Mouse (Mus musculus) neural tube, embryonic 11.5 days (tissue): ENCODE results near the gene Dlg1. TPM values are rescaled to one million over a fixed set of nuclear protein-coding genes. Genes with fewer than 3 reads are reported as not detected.

ENCODE experiments used
- ATAC-seq: fragments of 200-750 bp; cut with Nextera tagmentation; 2 replicates; pipeline ENCODE4 v1.8.0; 2017; ENCODE audit warnings: moderate number of reproducible peaks, mild to moderate bottlenecking, moderate TSS enrichment, moderate library complexity; ENCODE audit not compliant: insufficient read depth, low FRiP score, low TSS enrichment
- DNase-seq: peaks from one replicate; pipeline ENCODE4 v3.0.0-alpha.2; 2015; ENCODE audit warnings: low spot score
- H3K27ac ChIP-seq: fragments of 300-500 bp; sonication (generic); 2 replicates; pipeline ENCODE4 v1.5.1; 2014; ENCODE audit warnings: low read depth, mild to moderate bottlenecking, low read length
- H3K27me3 ChIP-seq: fragments of 300-500 bp; sonication (generic); 2 replicates; pipeline ENCODE4 v1.6.1; 2014; ENCODE audit warnings: mild to moderate bottlenecking, low read length, mixed read lengths; ENCODE audit not compliant: control insufficient read depth, insufficient read depth
- H3K36me3 ChIP-seq: fragments of 300-500 bp; sonication (generic); 2 replicates; pipeline ENCODE4 v1.6.1; 2014; ENCODE audit warnings: mild to moderate bottlenecking, low read length, moderate library complexity, mixed read lengths; ENCODE audit not compliant: control insufficient read depth, insufficient read depth
- H3K4me1 ChIP-seq: fragments of 300-500 bp; sonication (generic); 2 replicates; pipeline ENCODE4 v1.6.1; 2014; ENCODE audit warnings: low read length, mixed read lengths; ENCODE audit not compliant: control insufficient read depth, insufficient read depth
- H3K4me2 ChIP-seq: fragments of 300-500 bp; sonication (generic); 2 replicates; pipeline ENCODE4 v1.6.1; 2014; ENCODE audit warnings: low read depth, mild to moderate bottlenecking, moderate library complexity
- H3K4me3 ChIP-seq: fragments of 300-500 bp; sonication (generic); 2 replicates; pipeline ENCODE4 v1.5.1; 2014; ENCODE audit warnings: low read depth, low read length
- H3K9ac ChIP-seq: fragments of 300-500 bp; sonication (generic); 2 replicates; pipeline ENCODE4 v1.6.1; 2014; ENCODE audit warnings: mild to moderate bottlenecking, low read length
- H3K9me3 ChIP-seq: fragments of 300-500 bp; sonication (generic); 2 replicates; pipeline ENCODE4 v1.6.1; 2016; ENCODE audit warnings: low read length; ENCODE audit not compliant: control insufficient read depth
- WGBS: fragments of 180-500 bp; shearing (Covaris S2); extraction: QIAGEN DNeasy Blood & Tissue Kit; methylation state at CpG from one replicate; pipeline ENCODE4 v1.1.7; 2014; 5-methylcytosine and 5-hydroxymethylcytosine counted together
- polyA plus RNA-seq: library from polyadenylated mRNA; unstranded; fragments of >200 nt; fragmentation: Nextera tagmentation; extraction: Ambion mirVana; gene quantifications from 2 replicates; pipeline ENCODE4 v1.2.1, GENCODE M21; 2014

Gene Dlg1
- polyA plus RNA-seq, 1 experiment from 2014 or later = 23.8 TPM

DNA sequence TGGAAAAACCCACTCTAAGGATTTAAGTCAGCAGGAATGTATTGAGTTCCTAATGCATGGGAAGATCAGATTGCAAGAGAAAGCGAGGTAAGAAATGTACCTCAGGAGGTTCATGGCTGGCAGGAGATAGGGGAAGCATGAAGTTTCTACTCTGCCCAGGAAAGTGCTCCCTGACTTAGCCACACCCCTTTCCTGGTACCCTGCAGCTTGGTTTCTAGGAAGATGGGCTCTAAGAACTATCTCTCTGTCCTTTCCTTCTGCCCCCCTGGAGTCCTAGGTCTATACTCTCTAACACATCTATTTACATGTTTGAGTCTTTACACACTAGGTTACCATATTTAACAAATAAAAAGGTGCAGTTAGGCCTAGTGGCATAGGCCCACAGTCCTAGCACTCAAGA is 38.5 kb upstream of the Dlg1 start:
- Histone ChIP-seq H3K9ac (no peak overlapping the region), H3K27me3 (no peaks in the 10 kb centered on the region), H3K4me1 (no peaks in the 10 kb centered on the region), H3K36me3 (no peaks in the 10 kb centered on the region), H3K4me2 (no peak overlapping the region), H3K4me3 (no peak overlapping the region), H3K27ac (no peak overlapping the region), H3K9me3 (no peaks in the 10 kb centered on the region)
- DNase-seq (no peak), ATAC-seq (no peak)
- 84% methylated on average over 1 of the region's 1 CpGs for WGBS

DNA sequence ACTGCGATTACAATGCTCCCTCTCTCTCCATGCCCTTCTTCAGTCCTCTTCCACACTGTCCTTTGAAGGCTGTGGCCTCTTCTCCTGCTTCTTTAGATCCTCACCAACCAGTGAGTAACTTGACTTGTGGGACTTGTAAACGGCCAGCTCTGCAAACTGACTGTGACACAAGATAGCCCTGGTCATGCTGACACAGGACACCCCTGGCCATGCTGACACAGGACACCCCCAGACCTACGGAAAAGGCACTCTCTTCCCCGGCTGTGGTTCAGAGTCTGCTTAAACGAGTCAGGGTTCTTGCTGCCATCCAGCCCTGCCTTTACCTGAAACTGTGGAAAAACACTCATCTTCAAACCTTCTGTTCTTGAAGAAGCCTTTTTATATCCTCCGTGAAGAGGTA is 36.9 kb upstream of the Dlg1 start:
- H3K4me1 ChIP-seq = no peaks in the 10 kb centered on the region
- no peaks in the 10 kb centered on the region for H3K9me3 ChIP-seq
- 88% methylated on average over 6 of the region's 6 CpGs for WGBS
- H3K4me2 ChIP-seq = no peak overlapping the region
- no peaks in the 10 kb centered on the region for H3K27me3 ChIP-seq
- no peak overlapping the region for H3K4me3 ChIP-seq
- H3K9ac ChIP-seq = no peak overlapping the region
- H3K27ac ChIP-seq = no peak overlapping the region
- ATAC-seq = no peak
- DNase-seq = no peak
- no peaks in the 10 kb centered on the region for H3K36me3 ChIP-seq

- H3K4me3 ChIP-seq = no peak overlapping the region
- no peak for ATAC-seq
- H3K4me1 ChIP-seq = no peaks in the 10 kb centered on the region
- no peak overlapping the region for H3K9ac ChIP-seq
- H3K27me3 ChIP-seq = no peaks in the 10 kb centered on the region
- WGBS = 93% methylated on average over 4 of the region's 4 CpGs
- H3K4me2 ChIP-seq = no peak overlapping the region
- H3K27ac ChIP-seq = no peak overlapping the region
- H3K36me3 ChIP-seq = no peaks in the 10 kb centered on the region
- no peaks in the 10 kb centered on the region for H3K9me3 ChIP-seq
- DNase-seq = no peak
Measured at GRCm38 (mm10) chr16:31630381-31630780, 32.9 kb upstream of the Dlg1 start.

DNA sequence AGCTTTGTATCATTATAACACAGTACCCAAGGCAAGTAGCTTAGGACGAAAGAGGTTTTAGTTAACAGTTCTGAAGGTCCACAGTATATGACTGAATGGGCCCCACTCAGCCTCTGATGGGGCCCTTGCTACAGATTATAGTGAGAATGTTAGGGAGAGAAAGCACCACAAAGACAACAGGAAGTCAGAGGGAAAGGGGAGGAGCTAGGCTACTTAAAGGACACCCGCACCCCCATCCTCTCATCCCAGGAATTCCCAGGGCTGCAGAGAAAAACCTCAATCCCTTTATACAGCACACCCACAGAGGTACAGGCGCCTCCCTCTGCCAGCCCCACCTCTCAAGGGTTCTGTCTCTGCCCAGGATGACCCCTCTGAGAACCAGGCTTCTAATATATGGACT is 32.2 kb upstream of the Dlg1 start:
- H3K27me3 ChIP-seq = no peaks in the 10 kb centered on the region
- H3K9me3 ChIP-seq = no peaks in the 10 kb centered on the region
- no peak overlapping the region for H3K27ac ChIP-seq
- no peak for DNase-seq
- no peaks in the 10 kb centered on the region for H3K4me1 ChIP-seq
- H3K4me2 ChIP-seq = no peak overlapping the region
- WGBS = 71% methylated on average over 3 of the region's 3 CpGs
- ATAC-seq = no peak
- no peaks in the 10 kb centered on the region for H3K36me3 ChIP-seq
- no peak overlapping the region for H3K4me3 ChIP-seq
- no peak overlapping the region for H3K9ac ChIP-seq

DNA sequence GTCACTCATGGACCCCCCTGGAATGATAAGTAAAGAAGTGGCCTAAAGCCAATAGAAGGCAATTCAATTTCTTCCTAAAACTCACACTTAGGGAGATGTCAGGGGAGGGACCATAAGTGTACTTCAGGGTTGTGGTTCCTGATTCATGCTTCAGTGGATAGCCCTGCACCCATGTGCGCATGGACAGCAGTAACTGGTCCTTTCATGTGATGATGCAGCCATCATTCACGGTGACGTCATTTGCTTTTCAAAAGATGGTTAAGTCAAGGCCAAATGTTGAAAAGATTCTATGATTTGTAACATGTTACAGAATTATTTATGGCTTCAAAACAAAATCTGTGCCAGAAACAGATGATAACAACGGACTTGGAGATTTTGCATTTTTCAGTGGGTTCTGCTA is 28.9 kb upstream of the Dlg1 start:
- Histone ChIP-seq H3K9ac (no peak overlapping the region), H3K9me3 (no peaks in the 10 kb centered on the region), H3K4me3 (no peak overlapping the region), H3K36me3 (no peaks in the 10 kb centered on the region), H3K4me2 (no peak overlapping the region), H3K27me3 (no peaks in the 10 kb centered on the region), H3K27ac (no peak overlapping the region), H3K4me1 (no peaks in the 10 kb centered on the region)
- DNase-seq (no peak), ATAC-seq (no peak)
- WGBS = 94% methylated on average over 4 of the region's 4 CpGs

- Histone ChIP-seq H3K4me2 (no peak overlapping the region), H3K9me3 (no peaks in the 10 kb centered on the region), H3K4me1 (no peaks in the 10 kb centered on the region), H3K9ac (no peak overlapping the region), H3K27ac (no peak overlapping the region), H3K36me3 (no peaks in the 10 kb centered on the region), H3K4me3 (no peak overlapping the region), H3K27me3 (no peaks in the 10 kb centered on the region)
- 50% methylated on average over 7 of the region's 7 CpGs for WGBS
- DNase-seq (no peak), ATAC-seq (no peak)
Measured at GRCm38 (mm10) chr16:31638393-31638792, 24.9 kb upstream of the Dlg1 start.

- Histone ChIP-seq H3K4me2 (no peak overlapping the region), H3K4me1 (no peaks in the 10 kb centered on the region), H3K36me3 (no peaks in the 10 kb centered on the region), H3K27ac (no peak overlapping the region), H3K9me3 (no peaks in the 10 kb centered on the region), H3K27me3 (no peaks in the 10 kb centered on the region), H3K9ac (no peak overlapping the region), H3K4me3 (no peak overlapping the region)
- ATAC-seq = no peak
- WGBS = 77% methylated on average over 4 of the region's 4 CpGs
- no peak for DNase-seq
Measured at GRCm38 (mm10) chr16:31639946-31640345, 23.3 kb upstream of the Dlg1 start.

DNA sequence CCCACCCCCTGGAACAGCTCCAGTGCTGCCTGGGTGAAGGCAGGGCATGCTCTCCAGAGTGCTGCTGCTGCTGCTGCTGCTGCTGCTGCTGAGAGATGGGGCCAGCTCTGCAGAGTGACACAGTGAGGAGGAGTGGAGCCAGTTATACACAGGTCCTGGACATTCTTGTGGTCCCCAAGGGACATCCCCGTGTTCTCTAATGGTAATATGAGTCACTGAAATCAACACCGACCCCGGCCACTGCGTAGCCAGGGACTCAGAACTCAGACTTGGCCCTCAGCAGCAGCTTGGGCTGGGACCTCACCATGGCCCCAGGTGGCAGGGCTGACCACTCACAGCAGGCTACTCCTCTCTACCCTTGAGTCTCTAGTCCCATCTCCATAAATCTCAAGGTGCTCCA is 21.5 kb upstream of the Dlg1 start:
- WGBS = 59% methylated on average over 4 of the region's 4 CpGs
- no peak for DNase-seq

GRCm38 (mm10) chr16:31647221-31647620 is 16.0 kb upstream of the Dlg1 start:
- no peak for ATAC-seq
- no peaks in the 10 kb centered on the region for H3K9me3 ChIP-seq
- H3K4me2 ChIP-seq = no peak overlapping the region
- H3K27ac ChIP-seq = no peak overlapping the region
- no peaks in the 10 kb centered on the region for H3K36me3 ChIP-seq
- H3K9ac ChIP-seq = no peak overlapping the region
- 79% methylated on average over 7 of the region's 7 CpGs for WGBS
- DNase-seq = no peak
- no peaks in the 10 kb centered on the region for H3K4me1 ChIP-seq
- H3K27me3 ChIP-seq = no peaks in the 10 kb centered on the region
- no peak overlapping the region for H3K4me3 ChIP-seq

More for the DNA sequence above, 21.5 kb upstream of the Dlg1 start:
- Histone ChIP-seq H3K4me2 (no peak overlapping the region), H3K27ac (no peak overlapping the region), H3K4me1 (no peaks in the 10 kb centered on the region), H3K9ac (no peak overlapping the region), H3K4me3 (no peak overlapping the region), H3K27me3 (no peaks in the 10 kb centered on the region), H3K9me3 (no peaks in the 10 kb centered on the region), H3K36me3 (no peaks in the 10 kb centered on the region)
- no peak for ATAC-seq
